Mouse (Mus musculus): ENCODE measurements around the gene Gm20737. TPM values are rescaled to one million over a fixed set of nuclear protein-coding genes. Genes with fewer than 3 reads are reported as not detected.
"Not testable (repeated sequence)": the region's sequence is repeated elsewhere in the genome, so short reads cannot be mapped to it uniquely, and the experiment has no call there.

The Gm20737 gene
- polyA plus RNA-seq (2015; fragmentation: Nextera tagmentation; extraction: Ambion mirVana) = not detected in 2 replicates

DNA sequence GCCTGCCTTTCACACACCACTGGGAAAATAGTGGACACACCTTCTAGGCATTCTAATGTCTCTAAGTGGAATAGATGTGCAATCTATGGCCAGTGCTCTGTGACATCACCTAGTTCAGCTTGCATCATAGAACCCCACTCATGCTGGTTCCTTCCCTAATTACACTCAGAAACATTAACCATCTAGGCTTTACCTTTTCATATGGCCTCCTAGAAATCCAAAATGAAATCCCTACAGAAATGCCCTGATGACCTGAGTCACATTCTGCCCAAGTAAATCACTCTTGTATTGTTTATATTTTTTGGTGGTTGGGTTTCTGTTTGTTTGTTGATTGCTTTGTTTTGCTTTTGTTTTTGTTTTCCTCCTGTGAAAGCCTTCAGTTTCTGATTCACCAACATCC is at the start of gene Gm20737:
Gm20737 (minus strand) TSS at position 101 of the 400 bp plus-strand sequence.
- not testable (repeated sequence) for H3K9ac ChIP-seq; H3K4me3 ChIP-seq (replicated peaks); H3K4me2 ChIP-seq (replicated peaks); H3K36me3 ChIP-seq; H3K27me3 ChIP-seq; ATAC-seq (ENCODE audit: insufficient number of reproducible peaks, low FRiP score, low TSS enrichment, low read depth); H3K4me1 ChIP-seq; H3K27ac ChIP-seq (replicated peaks); H3K9me3 ChIP-seq (replicated peaks)

DNA sequence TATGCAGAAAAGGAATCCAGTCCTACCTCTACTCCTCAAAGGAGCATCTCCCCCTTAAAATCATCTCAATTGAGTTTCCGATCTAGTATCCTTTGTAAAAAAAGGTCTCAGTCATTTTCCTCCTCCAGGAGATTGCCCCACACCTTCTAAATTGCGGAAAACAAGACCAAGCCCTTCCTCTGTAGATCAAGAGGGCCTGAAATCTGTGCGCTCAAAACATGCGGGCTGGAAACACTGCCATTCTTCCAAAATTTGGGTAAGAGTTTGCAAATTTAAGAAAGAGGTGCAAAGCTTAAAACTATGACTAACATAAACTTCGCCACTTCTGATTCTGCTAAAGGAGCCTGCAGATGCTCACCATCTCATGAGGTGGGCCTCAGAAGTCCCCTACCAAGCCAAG is 17.3 kb upstream of the Gm20737 start, which contains the start of gene Gm21775:
Gm21775 (plus strand) TSS at position 301 of the 400 bp plus-strand sequence.
- not testable (repeated sequence) for H3K36me3 ChIP-seq; H3K9ac ChIP-seq; H3K4me3 ChIP-seq (replicated peaks); H3K9me3 ChIP-seq (replicated peaks); H3K4me2 ChIP-seq (replicated peaks); H3K4me1 ChIP-seq; H3K27ac ChIP-seq (replicated peaks); H3K27me3 ChIP-seq; ATAC-seq (ENCODE audit: insufficient number of reproducible peaks, low FRiP score, low TSS enrichment, low read depth)
- 71% methylated on average over 4 of the region's 5 CpGs for WGBS

Other genes starting within 250 kb of the Gm20737 start
- not detected in 2 replicates for gene Gm20834, start 211.5 kb downstream of the Gm20737 start, polyA plus RNA-seq (2015; fragmentation: Nextera tagmentation; extraction: Ambion mirVana)
- not detected in 2 replicates for gene Gm28510, start 123.3 kb downstream of the Gm20737 start, polyA plus RNA-seq (2015; fragmentation: Nextera tagmentation; extraction: Ambion mirVana)
- gene Gm21775, start 17.4 kb upstream of the Gm20737 start, polyA plus RNA-seq (2015; fragmentation: Nextera tagmentation; extraction: Ambion mirVana) = not detected in 2 replicates
- gene Gm21900, start 80.3 kb upstream of the Gm20737 start, polyA plus RNA-seq (2015; fragmentation: Nextera tagmentation; extraction: Ambion mirVana) = not detected in 2 replicates
- gene Gm20777, start 216.4 kb upstream of the Gm20737 start, polyA plus RNA-seq (2015; fragmentation: Nextera tagmentation; extraction: Ambion mirVana) = not detected in 2 replicates